In the genomic region with DNA sequence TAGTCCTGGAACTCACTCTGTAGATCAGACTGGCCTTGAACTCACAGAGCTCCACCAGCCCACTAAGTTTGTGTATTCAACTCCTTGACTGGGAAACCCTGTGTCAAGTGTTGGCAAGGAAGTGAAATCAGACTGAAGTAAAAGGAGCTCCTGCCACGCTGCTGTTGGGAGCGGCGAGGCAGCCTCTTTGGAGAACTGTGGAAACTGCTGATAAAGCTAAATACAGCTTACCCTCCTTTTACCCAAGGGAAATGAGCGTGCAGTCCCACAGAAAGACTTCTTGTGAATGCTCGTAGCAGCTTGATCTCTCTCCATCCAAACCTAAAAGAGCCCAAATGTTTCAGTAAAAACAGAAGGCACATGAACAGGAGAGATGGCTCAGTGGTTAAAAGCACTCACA, we compare ENCODE assay signal across 16 mouse cellular contexts. TPM values are rescaled to one million over a fixed set of nuclear protein-coding genes. Genes with fewer than 3 reads are reported as not detected.
DNase-seq lines count a peak whose midpoint lies in the region; ATAC-seq and TF ChIP-seq lines count a peak whose summit lies in the region.
"Had no signal": no experiment of that assay in that cellular context is flagged by ENCODE, and none has a peak within 500 bp of the region (broad histone marks: within the 10 kb centered on the region; RNA-seq: fewer than 3 reads in every experiment).

No protein-coding gene starts in this region.

- no peak overlapping the region for H3K27ac ChIP-seq in kidney, adult 2 months (ENCODE audit: insufficient read depth, low read depth, low read length)
- H3K27ac ChIP-seq in kidney, embryonic 14.5 days (ENCODE audit: low read depth, low read length), result no peak overlapping the region
- peak overlapping the region; percentile 96 for H3K27ac ChIP-seq in liver, embryonic 15.5 days (replicated peaks)
- H3K27ac ChIP-seq: forebrain, embryonic 10.5 days; heart, embryonic 15.5 days; kidney, embryonic 15.5 days; macrophage had no signal

- no peaks in the 10 kb centered on the region for H3K27me3 ChIP-seq in kidney, adult 2 months (replicated peaks; ENCODE audit: control insufficient read depth, insufficient read depth, low read length)
- no peaks in the 10 kb centered on the region for H3K27me3 ChIP-seq in kidney, embryonic 14.5 days (ENCODE audit: control insufficient read depth, insufficient read depth, low read length)
- no peaks in the 10 kb centered on the region for H3K27me3 ChIP-seq in erythroblast, embryonic 14.5 days (ENCODE audit: control insufficient read depth)
- H3K27me3 ChIP-seq in liver, embryonic 15.5 days, result no peaks in the 10 kb centered on the region
- H3K27me3 ChIP-seq: heart, embryonic 15.5 days; kidney, embryonic 15.5 days had no signal

- H3K9ac ChIP-seq in kidney, embryonic 14.5 days (ENCODE audit: low read depth, low read length), result no peak overlapping the region
- peak overlapping the region; percentile 37 for H3K9ac ChIP-seq in liver, embryonic 15.5 days
- H3K9ac ChIP-seq: heart, embryonic 15.5 days; kidney, embryonic 15.5 days had no signal

- TF ChIP-seq POLR2A in kidney, adult 2 months (IDR thresholded peaks at IDR 0.05; ENCODE audit: low read depth, low read length), result no peak

- DNase-seq in kidney, adult 2 months, result peak; percentile 37
- DNase-seq in NIH3T3 (ENCODE audit: low read depth), result peak; percentile 28
- DNase-seq in thymus, adult 18-20 months, result no peak
- DNase-seq in thymus, postnatal 14 days, result no peak
- DNase-seq: adrenal gland, postnatal 10 days; cerebellum, adult 11-12 months had no signal

- no peak overlapping the region for H3K4me3 ChIP-seq in kidney, adult 2 months (ENCODE audit: insufficient read depth, low read depth, low read length)
- no peak overlapping the region for H3K4me3 ChIP-seq in kidney, embryonic 14.5 days (ENCODE audit: low read length)
- H3K4me3 ChIP-seq in erythroblast, embryonic 14.5 days (replicated peaks), result peak overlapping the region; percentile 19
- H3K4me3 ChIP-seq in liver, embryonic 15.5 days (replicated peaks), result no peak overlapping the region; the same call in 1 of the 2 replicates
- H3K4me3 ChIP-seq: forebrain, embryonic 10.5 days; heart, embryonic 15.5 days; kidney, embryonic 15.5 days; myocyte had no signal

- no peak for ATAC-seq in kidney, embryonic 14.5 days (ENCODE audit: low FRiP score, low TSS enrichment)
- ATAC-seq in liver, embryonic 15.5 days (ENCODE audit: insufficient read depth), result peak; percentile 34
- no peak for ATAC-seq in inflammation-experienced regulatory T-cells, adult 6 months
- ATAC-seq: CD4-positive, CD25-positive, alpha-beta regulatory T cell, adult 4 months had no signal

- H3K4me2 ChIP-seq in kidney, embryonic 14.5 days (replicated peaks; ENCODE audit: low read depth, low read length), result no peak overlapping the region
- H3K4me2 ChIP-seq in liver, embryonic 15.5 days, result peak overlapping the region; percentile 51
- H3K4me2 ChIP-seq: heart, embryonic 15.5 days; kidney, embryonic 15.5 days had no signal

- H3K9me3 ChIP-seq in kidney, embryonic 14.5 days (ENCODE audit: control insufficient read depth, low read length), result no peaks in the 10 kb centered on the region
- peaks cover 2% of the 10 kb centered on the region; the same call in 1 of the 2 replicates for H3K9me3 ChIP-seq in erythroblast, embryonic 14.5 days (ENCODE audit: control insufficient read depth, low read length)
- no peaks in the 10 kb centered on the region for H3K9me3 ChIP-seq in liver, embryonic 15.5 days (replicated peaks)
- H3K9me3 ChIP-seq: forebrain, embryonic 10.5 days; heart, embryonic 15.5 days; kidney, embryonic 15.5 days had no signal

- H3K36me3 ChIP-seq in kidney, adult 2 months (ENCODE audit: control insufficient read depth, insufficient read depth, low read length), result no peaks in the 10 kb centered on the region
- H3K36me3 ChIP-seq in kidney, embryonic 14.5 days (ENCODE audit: control insufficient read depth, insufficient read depth, low read length), result no peaks in the 10 kb centered on the region
- peaks cover 15% of the 10 kb centered on the region for H3K36me3 ChIP-seq in erythroblast, embryonic 14.5 days (ENCODE audit: control insufficient read depth)
- no peaks in the 10 kb centered on the region for H3K36me3 ChIP-seq in liver, embryonic 15.5 days (replicated peaks)
- H3K36me3 ChIP-seq: forebrain, embryonic 10.5 days; heart, embryonic 15.5 days; kidney, embryonic 15.5 days had no signal

- WGBS in kidney, adult 2 months, result 30% methylated on average over 5 of the region's 5 CpGs
- WGBS in kidney, embryonic 14.5 days, result 54% methylated on average over 5 of the region's 5 CpGs
- 7% methylated on average over 5 of the region's 5 CpGs for WGBS in liver, embryonic 15.5 days (ENCODE audit: insufficient replicate concordance)

- TF ChIP-seq CTCF in kidney, adult 2 months (conservative IDR thresholded peaks at IDR 0.05; ENCODE audit: insufficient read depth, insufficient read length, low read depth, low read length), result no peak

- peaks cover 3% of the 10 kb centered on the region; the same call in 1 of the 2 replicates for H3K4me1 ChIP-seq in kidney, adult 2 months (ENCODE audit: control insufficient read depth, insufficient read depth, low read length)
- peaks cover 3% of the 10 kb centered on the region; the same call in 1 of the 2 replicates for H3K4me1 ChIP-seq in kidney, embryonic 14.5 days (ENCODE audit: control insufficient read depth, insufficient read depth, low read length)
- peaks cover 91% of the 10 kb centered on the region for H3K4me1 ChIP-seq in erythroblast, embryonic 14.5 days (ENCODE audit: control insufficient read depth)
- H3K4me1 ChIP-seq in liver, embryonic 15.5 days (replicated peaks), result peaks cover 79% of the 10 kb centered on the region
- H3K4me1 ChIP-seq: forebrain, embryonic 10.5 days had no signal

RNA-seq across cellular contexts. Expression of gene Mavs, which starts 11.3 kb away (rescaled TPM):
- 119 and 142 TPM in 2 replicates for polyA plus RNA-seq in kidney, adult 2 months (2012; rRNA removed)
- 19.7 and 23.7 TPM in 2 replicates for polyA plus RNA-seq in kidney, embryonic 14.5 days (2014; fragmentation: Nextera tagmentation; extraction: Ambion mirVana)
- 3.2 and 4.8 TPM in 2 replicates for polyA plus RNA-seq in erythroblast, embryonic 14.5 days (2012)
- polyA plus RNA-seq in liver, embryonic 15.5 days (2015; fragmentation: Nextera tagmentation; extraction: Ambion mirVana), result 29.8 and 33.5 TPM in 2 replicates
- polyA plus RNA-seq in inflammation-experienced regulatory T-cells, adult 6 months (2017; shearing (Covaris generic)), result 10 to 100 TPM; 18.2 to 20.5 (median 18.8) TPM

RNA-seq across cellular contexts. Expression of gene Ap5s1, which starts 15.7 kb away (rescaled TPM):
- polyA plus RNA-seq in kidney, adult 2 months (2012; rRNA removed), result 48.5 and 51.6 TPM in 2 replicates
- 22.2 and 23.7 TPM in 2 replicates for polyA plus RNA-seq in kidney, embryonic 14.5 days (2014; fragmentation: Nextera tagmentation; extraction: Ambion mirVana)
- 3.0 and 3.9 TPM in 2 replicates for polyA plus RNA-seq in erythroblast, embryonic 14.5 days (2012)
- polyA plus RNA-seq in liver, embryonic 15.5 days (2015; fragmentation: Nextera tagmentation; extraction: Ambion mirVana), result 16.6 and 18.3 TPM in 2 replicates
- 10 to 100 TPM; 13.4 to 25.1 (median 20.9) TPM for polyA plus RNA-seq in inflammation-experienced regulatory T-cells, adult 6 months (2017; shearing (Covaris generic))

RNA-seq across cellular contexts. Expression of gene Spef1, which starts 35.5 kb away (rescaled TPM):
- 4.6 and 5.2 TPM in 2 replicates for polyA plus RNA-seq in kidney, adult 2 months (2012; rRNA removed)
- 3.4 and 5.1 TPM in 2 replicates for polyA plus RNA-seq in kidney, embryonic 14.5 days (2014; fragmentation: Nextera tagmentation; extraction: Ambion mirVana)
- 1.6 and 2.1 TPM in 2 replicates for polyA plus RNA-seq in erythroblast, embryonic 14.5 days (2012)
- polyA plus RNA-seq in liver, embryonic 15.5 days (2015; fragmentation: Nextera tagmentation; extraction: Ambion mirVana), result 1.6 and 1.8 TPM in 2 replicates
- polyA plus RNA-seq in inflammation-experienced regulatory T-cells, adult 6 months (2017; shearing (Covaris generic)), result under 1 TPM in 2 of 3 experiments, not detected in 1; 0.47 to 0.54 TPM

RNA-seq across cellular contexts. Expression of gene Cdc25b, which starts 35.8 kb away (rescaled TPM):
- polyA plus RNA-seq in kidney, adult 2 months (2012; rRNA removed), result 12.9 TPM in 2 replicates
- polyA plus RNA-seq in kidney, embryonic 14.5 days (2014; fragmentation: Nextera tagmentation; extraction: Ambion mirVana), result 41.5 and 55.7 TPM in 2 replicates
- polyA plus RNA-seq in erythroblast, embryonic 14.5 days (2012), result 52.6 and 58.1 TPM in 2 replicates
- polyA plus RNA-seq in liver, embryonic 15.5 days (2015; fragmentation: Nextera tagmentation; extraction: Ambion mirVana), result 236 and 279 TPM in 2 replicates
- 100 to 1,000 TPM in 1 of 3 experiments, 10 to 100 TPM in 2; 55.5 to 163 (median 71.5) TPM for polyA plus RNA-seq in inflammation-experienced regulatory T-cells, adult 6 months (2017; shearing (Covaris generic))

RNA-seq across cellular contexts. Expression of gene Pank2, which starts 39.7 kb away (rescaled TPM):
- polyA plus RNA-seq in kidney, adult 2 months (2012; rRNA removed), result 13.0 and 13.8 TPM in 2 replicates
- polyA plus RNA-seq in kidney, embryonic 14.5 days (2014; fragmentation: Nextera tagmentation; extraction: Ambion mirVana), result 45.4 and 49.3 TPM in 2 replicates
- polyA plus RNA-seq in erythroblast, embryonic 14.5 days (2012), result 2.3 and 3.0 TPM in 2 replicates
- polyA plus RNA-seq in liver, embryonic 15.5 days (2015; fragmentation: Nextera tagmentation; extraction: Ambion mirVana), result 21.7 and 22.0 TPM in 2 replicates
- polyA plus RNA-seq in inflammation-experienced regulatory T-cells, adult 6 months (2017; shearing (Covaris generic)), result 10 to 100 TPM in 2 of 3 experiments, 1 to 10 TPM in 1; 9.9 to 12.1 (median 11.9) TPM

Comparison
In these comparisons a context has a peak if more than half of its experiments do, and no peak if none do; other contexts are left out.
1. DNase-seq: peak in kidney, adult 2 months (single experiment) and NIH3T3 (single experiment); none in thymus, adult 18-20 months (0 of 2) and thymus, postnatal 14 days (single experiment).